Mouse (Mus musculus) ES-CJ7 (cell line): ENCODE measurements around the gene Bicc1.

Experiments used
- DNase-seq: peaks from one replicate; pipeline ENCODE4 v3.0.0; 2011; ENCODE audit warnings: low read depth, low spot score

Gene Bicc1

GRCm38 (mm10) chr10:71158940-71159675, 392 bp downstream of the Bicc1 start:
- DNase-seq, result peak; percentile 42

- no peak for DNase-seq
Measured at GRCm38 (mm10) chr10:71156569-71156968, 2.9 kb downstream of the Bicc1 start.

GRCm38 (mm10) chr10:71153610-71154009, 5.9 kb downstream of the Bicc1 start:
- DNase-seq, result no peak

GRCm38 (mm10) chr10:71153138-71153537, 6.4 kb downstream of the Bicc1 start:
- DNase-seq, result no peak

- DNase-seq, result no peak
Measured at GRCm38 (mm10) chr10:71150486-71150885, 9.0 kb downstream of the Bicc1 start.

DNA sequence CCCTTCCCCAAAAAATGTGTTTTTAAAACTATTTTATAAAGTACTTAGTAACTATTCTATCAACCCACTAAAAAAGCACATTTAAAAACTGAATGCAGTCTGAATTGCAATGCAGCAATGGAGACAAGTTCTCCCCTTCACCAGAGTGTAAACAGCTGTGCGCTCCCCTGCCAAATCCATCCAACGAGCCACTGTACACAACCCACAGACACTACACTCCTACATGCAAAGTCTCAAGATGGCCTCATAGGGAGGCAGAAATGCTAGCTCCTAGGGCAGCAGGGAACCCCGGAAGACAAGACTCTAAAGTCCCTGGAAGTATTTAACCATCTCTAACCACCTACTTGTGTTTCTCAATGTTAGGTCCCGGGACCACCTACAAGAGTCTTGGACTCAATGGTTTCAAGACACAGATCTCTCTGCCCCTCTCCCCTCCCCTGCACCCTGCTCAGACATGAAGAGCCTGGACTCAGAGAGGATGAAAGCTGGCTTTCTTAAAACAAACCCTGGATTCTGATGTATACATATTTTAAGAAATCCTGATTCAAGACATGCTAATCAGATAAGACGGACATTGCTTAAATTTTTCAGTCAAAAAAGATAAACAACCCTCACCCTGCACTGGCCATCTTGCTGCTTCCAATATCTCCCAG, 10.4 kb downstream of the Bicc1 start:
- DNase-seq, result no peak

GRCm38 (mm10) chr10:71148226-71148625, 11.3 kb downstream of the Bicc1 start:
- no peak for DNase-seq

DNA sequence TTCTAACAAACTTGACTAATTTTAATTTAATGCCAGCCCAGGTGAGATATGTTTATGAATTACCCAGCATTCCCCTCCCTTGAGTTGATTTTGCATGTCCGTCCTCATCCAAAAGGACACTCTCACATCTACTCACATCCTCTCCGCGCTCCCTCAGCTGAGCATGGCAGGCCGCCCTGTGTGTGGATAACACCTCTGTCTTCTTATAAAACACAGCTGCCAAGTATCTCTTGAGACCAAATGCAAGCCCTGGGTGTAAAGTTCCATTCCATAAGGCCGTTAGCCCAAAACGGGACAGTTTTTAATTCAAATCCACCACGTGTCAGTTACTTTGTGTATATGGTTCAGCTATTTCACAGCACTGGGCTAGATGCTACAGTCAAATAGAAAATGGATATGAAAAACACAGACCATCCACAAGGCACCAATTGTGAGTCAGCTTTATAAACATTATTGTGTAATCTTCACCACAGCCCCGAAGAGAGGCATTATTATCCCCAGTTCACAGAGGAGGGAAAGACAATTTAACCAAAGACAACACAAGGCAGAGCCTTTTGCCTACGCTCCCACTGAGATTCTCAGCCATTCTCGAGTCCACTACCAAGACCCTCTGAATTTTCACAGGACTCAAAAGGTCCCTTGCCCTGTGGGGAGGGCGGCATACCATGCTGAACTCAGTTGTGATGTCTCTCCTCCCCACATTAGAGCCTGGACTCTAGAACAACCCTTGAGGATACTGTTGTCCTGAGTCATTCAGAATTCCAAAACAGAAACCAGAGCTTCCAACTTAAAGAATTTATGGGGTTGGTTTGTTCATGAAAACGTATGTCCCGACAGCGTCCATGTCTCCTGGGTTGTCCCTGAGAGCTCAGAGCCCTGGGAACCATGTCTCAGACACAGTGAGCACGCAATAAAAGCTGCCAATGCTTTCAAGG, 12.6 kb downstream of the Bicc1 start:
- no peak for DNase-seq

GRCm38 (mm10) chr10:71145801-71146200, 13.7 kb downstream of the Bicc1 start:
- DNase-seq, result no peak

DNA sequence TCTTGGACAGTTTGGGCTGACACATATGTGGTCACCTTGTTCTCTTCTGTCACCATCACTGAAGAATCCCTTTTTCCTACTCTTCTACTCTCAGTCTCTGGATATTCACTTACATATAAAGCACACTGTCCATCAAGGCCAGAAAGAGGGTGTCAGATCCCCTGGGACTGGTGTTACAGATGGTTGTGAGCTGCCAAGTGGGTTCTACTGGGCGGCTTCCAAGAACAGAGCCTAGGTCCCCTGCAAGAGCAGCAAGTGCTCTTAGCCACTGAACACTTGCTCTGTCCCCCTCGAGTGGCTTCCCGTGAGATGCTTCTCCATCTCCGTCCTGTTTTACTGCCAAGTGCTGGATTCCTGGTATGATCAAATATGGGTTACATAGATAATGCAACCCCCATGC, 15.3 kb downstream of the Bicc1 start:
- DNase-seq, result no peak

DNA sequence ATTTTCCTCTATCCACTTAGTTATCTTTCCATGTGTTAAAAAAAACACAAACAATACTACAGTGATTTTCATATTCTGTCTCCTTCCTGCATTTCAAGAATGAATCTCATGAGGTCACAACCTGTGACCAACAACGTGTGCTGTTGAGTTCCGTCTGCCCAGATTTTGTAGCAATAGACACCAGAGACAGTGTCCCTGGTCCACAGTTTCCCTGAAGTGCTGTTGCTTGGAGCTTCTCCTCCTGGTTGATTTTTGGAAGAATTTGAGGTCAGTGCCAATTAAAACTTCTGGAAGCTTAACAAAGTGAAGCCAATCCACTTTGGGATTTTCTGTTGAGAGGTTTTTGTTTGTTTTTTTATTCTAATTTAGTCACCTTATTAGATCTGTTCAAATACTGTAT, 16.9 kb downstream of the Bicc1 start:
- no peak for DNase-seq

DNA sequence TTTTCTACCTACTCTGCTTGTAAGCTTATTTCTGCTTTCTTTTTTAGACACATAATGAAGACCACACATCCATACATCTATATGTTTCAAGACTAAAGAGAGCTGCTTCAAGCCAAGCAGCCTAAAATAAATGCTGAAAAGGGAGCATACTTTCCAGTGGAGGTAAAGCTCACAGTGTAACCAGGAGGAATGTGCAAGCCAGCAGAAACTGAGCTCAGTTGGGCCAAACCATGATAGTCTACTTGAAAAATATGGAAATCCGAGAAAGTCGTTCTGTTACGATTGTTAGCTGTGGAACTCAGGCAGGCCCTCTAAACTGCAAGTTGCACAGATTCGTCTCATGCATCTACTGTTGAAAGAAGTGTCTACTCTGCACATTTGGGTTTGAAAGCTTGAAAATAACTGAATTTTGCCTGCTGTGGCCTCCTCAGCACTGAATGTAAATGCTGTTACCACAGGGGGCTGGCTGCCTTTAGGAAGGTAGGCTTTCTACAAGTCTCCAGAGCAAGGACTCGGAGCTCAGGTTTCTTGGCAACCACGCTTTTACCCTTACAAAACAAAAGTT, 19.1 kb downstream of the Bicc1 start:
- DNase-seq, result no peak

- DNase-seq, result no peak
Measured at GRCm38 (mm10) chr10:71138852-71139197, 20.7 kb downstream of the Bicc1 start.

GRCm38 (mm10) chr10:71138132-71138851, 21.2 kb downstream of the Bicc1 start:
- no peak for DNase-seq

GRCm38 (mm10) chr10:71137606-71138005, 21.9 kb downstream of the Bicc1 start:
- DNase-seq, result no peak

GRCm38 (mm10) chr10:71131333-71131732, 28.2 kb downstream of the Bicc1 start:
- DNase-seq, result peak; percentile 20

- peak; percentile 79 for DNase-seq
Measured at GRCm38 (mm10) chr10:71130261-71130660, 29.2 kb downstream of the Bicc1 start.

DNA sequence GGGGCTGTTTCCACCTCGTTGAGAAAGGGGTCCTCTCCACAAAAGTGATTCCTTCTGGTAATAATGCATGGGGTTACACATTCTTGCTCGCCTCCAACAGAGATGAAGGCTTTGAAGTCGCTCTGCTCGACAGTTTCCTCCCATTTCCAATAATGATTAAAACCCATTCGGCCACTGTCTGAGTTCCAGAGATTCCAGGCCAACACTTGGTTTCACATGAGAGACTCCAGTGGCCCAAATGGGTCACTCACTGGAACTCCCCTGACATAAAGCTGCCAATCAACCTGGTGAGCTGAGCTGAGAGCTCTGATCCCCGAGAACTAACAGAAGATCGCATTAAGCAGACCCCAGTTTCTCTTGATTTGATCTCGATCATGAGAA, 31.6 kb downstream of the Bicc1 start:
- no peak for DNase-seq

GRCm38 (mm10) chr10:71127278-71127950, 32.1 kb downstream of the Bicc1 start:
- no peak for DNase-seq

GRCm38 (mm10) chr10:71123974-71124373, 35.5 kb downstream of the Bicc1 start:
- no peak for DNase-seq

GRCm38 (mm10) chr10:71123395-71123794, 36.1 kb downstream of the Bicc1 start:
- no peak for DNase-seq
